Mouse (Mus musculus) myocyte (in vitro differentiated cells): ENCODE results near the gene Tmem132d. TPM values are rescaled to one million over a fixed set of nuclear protein-coding genes. Genes with fewer than 3 reads are reported as not detected.

ENCODE experiments used
- H3K27me3 ChIP-seq: one replicate; pipeline ENCODE4 v1.6.1; 2011; ENCODE audit not compliant: control insufficient read depth, insufficient read depth, insufficient read length
- H3K36me3 ChIP-seq: one replicate; pipeline ENCODE4 v1.6.1; 2011; ENCODE audit not compliant: control insufficient read depth, insufficient read depth
- H3K4me2 ChIP-seq: one replicate; pipeline ENCODE4 v1.6.1; 2011; ENCODE audit warnings: low read depth, control low read depth
- H3K4me3 ChIP-seq: one replicate; pipeline ENCODE4 v1.5.1; 2011; ENCODE audit warnings: mild to moderate bottlenecking, control low read depth, moderate library complexity
- H3K79me2 ChIP-seq: one replicate; pipeline ENCODE4 v1.6.1; 2011; ENCODE audit not compliant: control insufficient read depth, insufficient read depth
- H3ac ChIP-seq: one replicate; pipeline ENCODE4 v1.6.1; 2011; ENCODE audit not compliant: control insufficient read depth, insufficient read length
- CEBPB ChIP-seq: IDR thresholded peaks from 2 replicates; pipeline ENCODE4 v1.6.1; 2011; ENCODE audit warnings: mild to moderate bottlenecking, moderate library complexity; ENCODE audit not compliant: poor library complexity, insufficient read depth, severe bottlenecking
- E2F4 ChIP-seq: IDR thresholded peaks from one replicate; pipeline ENCODE4 v1.6.1; 2011; ENCODE audit warnings: mild to moderate bottlenecking, control low read depth, moderate library complexity; ENCODE audit not compliant: insufficient read depth
- MAX ChIP-seq: IDR thresholded peaks from one replicate; pipeline ENCODE4 v1.6.1; 2011; ENCODE audit warnings: low read depth, mild to moderate bottlenecking, control low read depth
- MYOD1 ChIP-seq, 3 experiments: IDR thresholded peaks; one replicate each; pipeline ENCODE4 v1.6.1; 2011; ENCODE audit warnings: control low read depth in 2 of 3, low read depth in 2 of 3, mild to moderate bottlenecking in 2 of 3, moderate library complexity in 1 of 3; ENCODE audit not compliant: insufficient read length in 2 of 3, control insufficient read depth in 1 of 3
- MYOG ChIP-seq, 3 experiments: IDR thresholded peaks; one replicate each; pipeline ENCODE4 v1.6.1; 2011; ENCODE audit warnings: control low read depth in 2 of 3, low read depth in 2 of 3, mild to moderate bottlenecking in 2 of 3; ENCODE audit not compliant: insufficient read length in 2 of 3, control insufficient read depth in 1 of 3, insufficient read depth in 1 of 3
- POLR2A ChIP-seq: IDR thresholded peaks from one replicate; pipeline ENCODE4 v1.6.1; 2011; ENCODE audit warnings: low read depth, mild to moderate bottlenecking, control low read depth, moderate library complexity; ENCODE audit not compliant: insufficient read length
- POLR2AphosphoS2 ChIP-seq: IDR thresholded peaks from one replicate; pipeline ENCODE4 v1.6.1; 2011; ENCODE audit warnings: low read depth, control low read depth; ENCODE audit not compliant: insufficient read length
- REST ChIP-seq: IDR thresholded peaks from one replicate; pipeline ENCODE4 v1.6.1; 2011; ENCODE audit warnings: mild to moderate bottlenecking, control low read depth, moderate library complexity; ENCODE audit not compliant: insufficient read depth, insufficient read length
- SRF ChIP-seq: IDR thresholded peaks from one replicate; pipeline ENCODE4 v1.6.1; 2011; ENCODE audit warnings: low read depth; ENCODE audit not compliant: control insufficient read depth, insufficient read length
- TCF12 ChIP-seq: IDR thresholded peaks from one replicate; pipeline ENCODE4 v1.6.1; 2011; ENCODE audit warnings: mild to moderate bottlenecking, control low read depth; ENCODE audit not compliant: poor library complexity, insufficient read depth, severe bottlenecking
- TCF3 ChIP-seq: IDR thresholded peaks from one replicate; pipeline ENCODE4 v1.6.1; 2011; ENCODE audit warnings: low read depth, control low read depth; ENCODE audit not compliant: insufficient read length
- USF1 ChIP-seq: IDR thresholded peaks from one replicate; pipeline ENCODE4 v1.6.1; 2011; ENCODE audit warnings: low read depth, mild to moderate bottlenecking, control low read depth, moderate library complexity
- polyA plus RNA-seq: library from polyadenylated mRNA; unstranded; fragments of >200 nt; fragmentation: generic; extraction: Trizol; gene quantifications from one replicate; pipeline ENCODE4 v1.2.1, GENCODE M21; 2012; ENCODE audit warnings: missing spikeins

Gene Tmem132d
- polyA plus RNA-seq, 1 experiment = not detected

- Histone ChIP-seq H3K27me3 (no peaks in the 10 kb centered on the region), H3K36me3 (no peaks in the 10 kb centered on the region), H3K4me2 (no peak overlapping the region), H3K79me2 (no peaks in the 10 kb centered on the region), H3ac (no peak overlapping the region), H3K4me3 (no peak overlapping the region)
- TF ChIP-seq POLR2AphosphoS2 (no peak), USF1 (no peak), POLR2A (no peak), REST (no peak), TCF12 (no peak), E2F4 (no peak)
Measured at GRCm38 (mm10) chr5:128433786-128434185, 909 bp upstream of the Tmem132d start.

DNA sequence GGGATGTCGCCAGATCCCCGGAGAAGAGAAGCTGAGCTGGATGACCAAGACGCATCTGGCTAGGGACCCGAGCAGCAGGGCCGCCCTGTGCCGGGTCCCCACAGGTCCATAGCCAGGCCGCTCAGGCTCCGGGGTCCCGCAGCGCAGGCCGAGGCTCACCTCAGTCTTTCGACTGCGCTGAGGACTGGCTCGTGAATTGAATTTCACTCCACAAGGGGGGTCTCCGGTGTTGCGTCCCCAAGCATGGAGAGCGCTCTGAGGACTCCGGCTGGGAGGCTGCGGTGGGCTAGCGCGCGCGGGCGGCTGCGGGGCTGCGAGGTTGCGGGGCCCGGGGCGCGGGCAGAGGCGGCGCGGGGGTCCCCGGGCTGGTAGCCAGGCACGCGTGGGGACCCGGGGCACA, 455 bp downstream of the Tmem132d start:
- H3K79me2 ChIP-seq = no peaks in the 10 kb centered on the region
- no peaks in the 10 kb centered on the region for H3K36me3 ChIP-seq
- no peak overlapping the region for H3ac ChIP-seq
- no peaks in the 10 kb centered on the region for H3K27me3 ChIP-seq
- no peak overlapping the region for H3K4me2 ChIP-seq
- H3K4me3 ChIP-seq = no peak overlapping the region
- TF ChIP-seq USF1 (no peak), POLR2AphosphoS2 (no peak), CEBPB (no peak)

DNA sequence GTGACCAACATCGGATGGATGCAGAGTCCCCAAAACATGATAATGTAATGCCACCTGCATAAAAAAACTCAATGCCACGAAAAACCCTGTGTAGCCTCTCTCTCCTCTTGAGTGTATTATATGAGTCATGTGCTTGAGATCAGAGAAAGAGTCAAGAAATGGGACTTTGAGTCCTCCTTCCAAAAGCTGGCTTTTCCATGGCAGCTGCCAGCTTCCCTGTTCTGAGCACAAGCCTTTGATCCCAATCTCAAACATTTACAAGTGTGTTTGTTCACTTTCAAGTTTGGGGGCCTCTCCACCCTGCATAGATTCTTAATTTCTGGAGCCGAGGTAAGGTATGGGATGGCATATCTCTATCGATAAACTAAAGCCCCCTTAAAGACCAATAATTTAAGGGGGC, 8.2 kb downstream of the Tmem132d start:
- TF ChIP-seq REST = no peak
- TF ChIP-seq TCF3 = no peak
- TF ChIP-seq MYOG (IDR thresholded peaks at IDR 0.05; ENCODE audit: control insufficient read depth in 1 of 3, insufficient read depth in 1 of 3, insufficient read length in 2 of 3, low read depth in 2 of 3) = no peak
- no peak for TF ChIP-seq E2F4
- TF ChIP-seq MAX = no peak
- Histone ChIP-seq H3K4me2 (no peak overlapping the region), H3K79me2 (no peaks in the 10 kb centered on the region), H3ac (no peak overlapping the region), H3K4me3 (no peak overlapping the region), H3K36me3 (no peaks in the 10 kb centered on the region), H3K27me3 (no peaks in the 10 kb centered on the region)

- Histone ChIP-seq H3K27me3 (no peaks in the 10 kb centered on the region), H3K36me3 (no peaks in the 10 kb centered on the region), H3K4me2 (no peak overlapping the region), H3K4me3 (no peak overlapping the region), H3K79me2 (no peaks in the 10 kb centered on the region), H3ac (no peak overlapping the region)
- TF ChIP-seq USF1 (no peak), POLR2AphosphoS2 (no peak), CEBPB (no peak), MAX (no peak), TCF3 (no peak), MYOD1 (IDR thresholded peaks at IDR 0.05; ENCODE audit: control insufficient read depth in 1 of 3, insufficient read length in 2 of 3, low read depth in 2 of 3) (no peak), E2F4 (no peak), REST (no peak), SRF (no peak), TCF12 (no peak), MYOG (IDR thresholded peaks at IDR 0.05; ENCODE audit: control insufficient read depth in 1 of 3, insufficient read depth in 1 of 3, insufficient read length in 2 of 3, low read depth in 2 of 3) (no peak), POLR2A (no peak)
Measured at GRCm38 (mm10) chr5:128424213-128424612, 8.7 kb downstream of the Tmem132d start.

GRCm38 (mm10) chr5:128422090-128422489, 10.8 kb downstream of the Tmem132d start:
- H3K27me3 ChIP-seq = no peaks in the 10 kb centered on the region
- no peaks in the 10 kb centered on the region for H3K36me3 ChIP-seq
- no peaks in the 10 kb centered on the region for H3K79me2 ChIP-seq
- TF ChIP-seq MYOG (IDR thresholded peaks at IDR 0.05; ENCODE audit: control insufficient read depth in 1 of 3, insufficient read depth in 1 of 3, insufficient read length in 2 of 3, low read depth in 2 of 3) (no peak), USF1 (no peak), REST (no peak), POLR2A (no peak), TCF3 (no peak), MYOD1 (IDR thresholded peaks at IDR 0.05; ENCODE audit: control insufficient read depth in 1 of 3, insufficient read length in 2 of 3, low read depth in 2 of 3) (no peak), MAX (no peak), E2F4 (no peak), SRF (no peak), POLR2AphosphoS2 (no peak), CEBPB (no peak), TCF12 (no peak)
- H3K4me3 ChIP-seq = no peak overlapping the region
- H3K4me2 ChIP-seq = no peak overlapping the region
- H3ac ChIP-seq = no peak overlapping the region
